Mouse (Mus musculus) thymus, postnatal 0 days (tissue): ENCODE measurements at regions not wholly inside any gene's neighbourhood (a gene's known extent, or its start where the extent isn't known, plus 50 kb on each side); places are given as distances from the start of the nearest gene placed in this dataset.

ENCODE experiments used
- DNase-seq: peaks from one replicate; pipeline ENCODE4 v3.0.0-alpha.2; 2015; ENCODE audit warnings: low spot score

GRCm38 (mm10) chr1:120759380-120759779 lies 157.2 kb downstream of the En1 start:
- no peak for DNase-seq

GRCm38 (mm10) chr1:120761364-120761763 lies 159.1 kb downstream of the En1 start:
- no peak for DNase-seq

GRCm38 (mm10) chr1:120762498-120762897 lies 160.3 kb downstream of the En1 start:
- DNase-seq: no peak

GRCm38 (mm10) chr1:120762921-120763595 lies 160.8 kb downstream of the En1 start:
- DNase-seq: no peak

GRCm38 (mm10) chr1:120767054-120767453 lies 164.8 kb downstream of the En1 start:
- DNase-seq: no peak

- DNase-seq: no peak
Measured at GRCm38 (mm10) chr1:120771269-120771668, 169.1 kb downstream of the En1 start.

GRCm38 (mm10) chr1:120776906-120777305 lies 174.7 kb downstream of the En1 start:
- DNase-seq: no peak

- DNase-seq: no peak
Measured at GRCm38 (mm10) chr1:120777468-120777867, 175.2 kb downstream of the En1 start.

- DNase-seq: no peak
Measured at GRCm38 (mm10) chr1:120795245-120795644, 193.0 kb downstream of the En1 start.

GRCm38 (mm10) chr1:120801248-120801979 lies 199.2 kb downstream of the En1 start:
- no peak for DNase-seq

- DNase-seq: no peak
Measured at GRCm38 (mm10) chr1:120801980-120802364, 199.8 kb downstream of the En1 start.

GRCm38 (mm10) chr1:120814441-120814840 lies 212.2 kb downstream of the En1 start:
- no peak for DNase-seq

GRCm38 (mm10) chr1:120816237-120816820 lies 214.1 kb downstream of the En1 start:
- DNase-seq: no peak

- no peak for DNase-seq
Measured at GRCm38 (mm10) chr1:120817563-120817962, 215.3 kb downstream of the En1 start.

- no peak for DNase-seq
Measured at GRCm38 (mm10) chr1:120831975-120832374, 229.8 kb downstream of the En1 start.

GRCm38 (mm10) chr1:120842596-120842995 lies 240.4 kb downstream of the En1 start:
- no peak for DNase-seq

GRCm38 (mm10) chr1:120846146-120846545 lies 243.9 kb downstream of the En1 start:
- DNase-seq: no peak

GRCm38 (mm10) chr1:120851860-120852503 lies 249.8 kb downstream of the En1 start:
- no peak for DNase-seq

- DNase-seq: no peak
Measured at GRCm38 (mm10) chr1:120857566-120857965, 255.3 kb downstream of the En1 start.

- no peak for DNase-seq
Measured at GRCm38 (mm10) chr1:120859546-120859945, 257.3 kb downstream of the En1 start.

- DNase-seq: no peak
Measured at GRCm38 (mm10) chr1:120872554-120872953, 270.3 kb downstream of the En1 start.

- no peak for DNase-seq
Measured at GRCm38 (mm10) chr1:120882959-120883549, 280.8 kb downstream of the En1 start.
